Mouse (Mus musculus) T-helper 17 cell (primary cell): ENCODE data around the gene Plpp1.

Experiments used
- in situ Hi-C, 2 experiments: fragments of 300-600 bp; cut with MboI, MseI; formaldehyde crosslinking; loops; 1 replicate in 1 of 2; 2 replicates in 1 of 2; pipeline ENCODE4 v1.15.1; 2025; ENCODE audit warnings: high pct_unique_total_duplicates in 2 of 2

The Plpp1 gene

GRCm38 (mm10) chr13:112859574-112860134 is 59.1 kb downstream of the Plpp1 start:
- in situ Hi-C loops: loop anchor here (10.0 kb wide), 2 partner anchors 185 kb away; partner anchors contain the start of gene Gpx8 (in 1 of the 2)

GRCm38 (mm10) chr13:112860370-112860769 is 59.8 kb downstream of the Plpp1 start:
- in situ Hi-C loops: loop anchor here (10.0 kb wide), 2 partner anchors 184 to 186 kb away; partner anchors contain the start of gene Gpx8 (in 1 of the 2)

GRCm38 (mm10) chr13:112860911-112861310 is 60.3 kb downstream of the Plpp1 start:
- in situ Hi-C loops: loop anchor here (10.0 kb wide), 2 partner anchors 184 to 186 kb away; partner anchors contain the start of gene Gpx8 (in 1 of the 2)

- in situ Hi-C loops: loop anchor here (10.0 kb wide), 2 partner anchors 183 to 187 kb away; partner anchors contain the start of gene Gpx8 (in 1 of the 2)
Measured at GRCm38 (mm10) chr13:112861825-112862306, 61.3 kb downstream of the Plpp1 start.

GRCm38 (mm10) chr13:112862342-112862741 is 61.8 kb downstream of the Plpp1 start:
- in situ Hi-C loops: loop anchor here (10.0 kb wide), 2 partner anchors 182 to 188 kb away; partner anchors contain the start of gene Gpx8 (in 1 of the 2)

- in situ Hi-C loops: loop anchor here (10.0 kb wide), 2 partner anchors 182 to 188 kb away; partner anchors contain the start of gene Gpx8 (in 1 of the 2)
Measured at GRCm38 (mm10) chr13:112862978-112863677, 62.5 kb downstream of the Plpp1 start.

- in situ Hi-C loops: loop anchor here (10.0 kb wide), 2 partner anchors 178 to 192 kb away; partner anchors contain the start of gene Gpx8 (in 1 of the 2)
Measured at GRCm38 (mm10) chr13:112866782-112867181, 66.2 kb downstream of the Plpp1 start.

GRCm38 (mm10) chr13:112867381-112867780 is 66.8 kb downstream of the Plpp1 start:
- in situ Hi-C loops: loop anchor here (10.0 kb wide), 2 partner anchors 177 to 193 kb away; partner anchors contain the start of gene Gpx8 (in 1 of the 2)

GRCm38 (mm10) chr13:112870039-112870690 is 69.6 kb downstream of the Plpp1 start:
- in situ Hi-C loops: loop anchor here in 1 of 2 experiments (5.0 kb wide), 1 partner anchor 42 kb away; no protein-coding TSS in a partner anchor

- in situ Hi-C loops: loop anchor here in 1 of 2 experiments (5.0 kb wide), 1 partner anchor 41 kb away; no protein-coding TSS in a partner anchor
Measured at GRCm38 (mm10) chr13:112871500-112872266, 71.1 kb downstream of the Plpp1 start.

GRCm38 (mm10) chr13:112887234-112887633 is 86.6 kb downstream of the Plpp1 start:
- in situ Hi-C loops: loop anchor here in 1 of 2 experiments (10.0 kb wide), 1 partner anchor 212 kb away; no protein-coding TSS in a partner anchor

- in situ Hi-C loops: loop anchor here in 1 of 2 experiments (10.0 to 25.0 kb wide), 2 partner anchors 227 to 1140 kb away; no protein-coding TSS in a partner anchor
Measured at GRCm38 (mm10) chr13:112902176-112902575, 101.6 kb downstream of the Plpp1 start.

GRCm38 (mm10) chr13:112909663-112910062 is 109.1 kb downstream of the Plpp1 start:
- in situ Hi-C loops: loop anchor here in 1 of 2 experiments (5.0 to 25.0 kb wide), 3 partner anchors 37 to 1147 kb away; no protein-coding TSS in a partner anchor

GRCm38 (mm10) chr13:112910434-112910833 is 109.8 kb downstream of the Plpp1 start:
- in situ Hi-C loops: loop anchor here in 1 of 2 experiments (5.0 to 25.0 kb wide), 2 partner anchors 38 to 1148 kb away; no protein-coding TSS in a partner anchor
